Mouse (Mus musculus): ENCODE results near the gene Abcg8. TPM values are rescaled to one million over a fixed set of nuclear protein-coding genes. Genes with fewer than 3 reads are reported as not detected.

Gene Abcg8
- polyA plus RNA-seq, 1 experiment from 2014 or later: 5.6 TPM

DNA sequence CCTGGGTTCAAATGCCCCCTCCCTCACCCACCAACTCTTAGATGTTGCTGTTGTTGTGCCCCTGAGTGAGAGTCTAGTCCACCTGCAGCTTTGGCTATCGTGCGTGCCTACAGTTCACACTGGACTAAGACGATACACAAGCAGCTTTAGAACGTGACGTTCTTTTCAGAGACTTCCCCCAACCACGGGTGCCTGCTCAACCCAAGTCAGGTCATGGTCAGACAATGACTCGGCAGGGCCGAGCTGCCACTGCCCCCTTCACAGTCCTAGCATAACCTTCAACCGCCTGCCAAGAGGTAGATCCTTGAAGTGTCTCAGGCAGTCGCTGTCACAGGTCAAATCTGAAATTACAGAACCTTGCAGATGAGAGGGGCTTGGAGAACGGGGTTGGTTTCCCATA is 12.7 kb downstream of the Abcg8 start:
- DNase-seq (no peak), ATAC-seq (peak; percentile 64)
- WGBS (ENCODE audit: insufficient replicate concordance): 47% methylated on average over 11 of the region's 11 CpGs
- TF ChIP-seq EP300 (IDR thresholded peaks at IDR 0.05; ENCODE audit: low read depth) (no peak), CTCF (IDR thresholded peaks at IDR 0.05; ENCODE audit: low read depth) (no peak)
- Histone ChIP-seq H3K27ac (ENCODE audit: low read depth) (peak overlapping the region; percentile 95), H3K36me3 (replicated peaks; ENCODE audit: insufficient read depth, low read length) (no peaks in the 10 kb centered on the region), H3K9me3 (ENCODE audit: low read length) (no peaks in the 10 kb centered on the region), H3K4me2 (ENCODE audit: low read depth, low read length) (no peak overlapping the region), H3K4me3 (ENCODE audit: low read depth, low read length) (no peak overlapping the region), H3K27me3 (ENCODE audit: insufficient read depth, low read length) (no peaks in the 10 kb centered on the region), H3K4me1 (ENCODE audit: insufficient read depth) (peaks cover 13% of the 10 kb centered on the region), H3K9ac (replicated peaks) (no peak overlapping the region)

DNA sequence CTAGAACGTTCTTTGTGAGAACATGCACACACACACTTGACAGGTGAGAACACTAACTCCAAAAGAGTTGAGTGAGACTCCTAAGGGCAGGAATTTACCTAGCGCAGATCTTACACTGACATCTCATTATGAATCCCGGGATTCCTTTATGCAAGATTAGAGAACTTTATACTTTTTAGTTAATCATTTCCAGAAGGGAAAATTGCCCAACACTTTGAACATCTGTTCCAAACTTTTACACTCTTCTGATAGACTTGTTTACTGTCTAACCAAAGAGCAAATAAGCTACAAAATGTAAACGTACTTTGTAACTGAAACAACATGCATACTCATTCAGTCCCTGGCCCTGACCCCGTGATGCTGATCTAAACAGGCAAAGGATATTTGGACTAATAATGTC is 13.2 kb downstream of the Abcg8 start:
- no peak for DNase-seq
- no peak overlapping the region for H3K4me3 ChIP-seq (ENCODE audit: low read depth, low read length)
- no peaks in the 10 kb centered on the region for H3K27me3 ChIP-seq (ENCODE audit: insufficient read depth, low read length)
- H3K27ac ChIP-seq (ENCODE audit: low read depth): peak overlapping the region; percentile 95
- no peak overlapping the region for H3K9ac ChIP-seq (replicated peaks)
- TF ChIP-seq CTCF (IDR thresholded peaks at IDR 0.05; ENCODE audit: low read depth) (no peak), EP300 (IDR thresholded peaks at IDR 0.05; ENCODE audit: low read depth) (peak; percentile 67; the same call in 1 of the 2 replicates)
- ATAC-seq: peak; percentile 89
- no peak overlapping the region for H3K4me2 ChIP-seq (ENCODE audit: low read depth, low read length)
- H3K4me1 ChIP-seq (ENCODE audit: insufficient read depth): peaks cover 9% of the 10 kb centered on the region
- WGBS (ENCODE audit: insufficient replicate concordance): 48% methylated on average over 5 of the region's 5 CpGs
- no peaks in the 10 kb centered on the region for H3K36me3 ChIP-seq (replicated peaks; ENCODE audit: insufficient read depth, low read length)
- H3K9me3 ChIP-seq (ENCODE audit: low read length): no peaks in the 10 kb centered on the region

DNA sequence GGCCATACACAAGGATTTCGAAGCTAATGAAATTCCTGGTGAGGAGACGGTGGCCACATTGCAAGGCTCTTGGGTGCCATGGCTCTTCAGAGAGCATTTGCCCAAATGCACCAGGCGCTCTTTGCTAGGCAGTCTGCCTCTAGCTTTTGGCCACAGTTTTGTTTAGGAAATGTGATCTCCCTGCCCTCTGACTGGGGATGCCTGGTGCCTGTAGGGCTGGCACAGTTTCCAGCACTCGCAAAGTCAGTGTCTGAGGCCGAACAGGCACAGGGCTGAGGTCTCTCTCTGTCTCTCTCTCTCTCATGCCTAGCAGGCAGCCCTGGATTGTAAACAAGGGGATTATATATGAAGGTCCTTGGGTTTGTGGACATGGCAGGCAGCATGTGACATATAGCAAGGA is 14.0 kb downstream of the Abcg8 start:
- no peak for TF ChIP-seq CTCF (IDR thresholded peaks at IDR 0.05; ENCODE audit: low read depth)
- TF ChIP-seq EP300 (IDR thresholded peaks at IDR 0.05; ENCODE audit: low read depth): no peak
- peaks cover 9% of the 10 kb centered on the region; the same call in 1 of the 2 replicates for H3K4me1 ChIP-seq (ENCODE audit: insufficient read depth)
- no peaks in the 10 kb centered on the region for H3K9me3 ChIP-seq (ENCODE audit: low read length)
- DNase-seq: no peak
- peak overlapping the region; percentile 95 for H3K27ac ChIP-seq (ENCODE audit: low read depth)
- no peaks in the 10 kb centered on the region for H3K27me3 ChIP-seq (ENCODE audit: insufficient read depth, low read length)
- no peak overlapping the region for H3K4me2 ChIP-seq (ENCODE audit: low read depth, low read length)
- H3K36me3 ChIP-seq (replicated peaks; ENCODE audit: insufficient read depth, low read length): no peaks in the 10 kb centered on the region
- no peak overlapping the region for H3K9ac ChIP-seq (replicated peaks)
- 71% methylated on average over 5 of the region's 5 CpGs for WGBS (ENCODE audit: insufficient replicate concordance)
- no peak overlapping the region for H3K4me3 ChIP-seq (ENCODE audit: low read depth, low read length)
- no peak for ATAC-seq

DNA sequence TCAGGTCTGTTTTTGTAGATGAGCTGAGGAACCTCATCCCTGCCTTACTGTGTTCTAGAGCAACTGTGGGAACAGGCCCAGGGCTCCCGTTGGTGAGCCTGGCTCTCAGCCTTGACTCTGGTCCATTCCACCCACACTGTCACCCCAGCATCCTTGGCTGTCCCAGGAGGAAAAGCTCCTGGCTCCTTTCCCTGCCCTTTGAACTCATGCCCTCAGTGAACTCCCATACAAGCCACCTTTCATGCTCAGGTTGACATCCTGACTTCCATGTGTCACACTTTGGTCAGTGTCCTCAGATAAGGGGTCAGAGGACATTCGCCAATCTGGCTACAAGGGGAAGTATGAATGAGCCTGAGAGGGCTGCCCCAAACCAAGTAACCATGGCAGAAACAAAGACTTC is 17.6 kb downstream of the Abcg8 start:
- no peak overlapping the region; the same call in 1 of the 2 replicates for H3K9ac ChIP-seq (replicated peaks)
- ATAC-seq (peak; percentile 14; the same call in 1 of the 2 replicates), DNase-seq (no peak)
- H3K4me3 ChIP-seq (ENCODE audit: low read depth, low read length): no peak overlapping the region
- H3K27ac ChIP-seq (ENCODE audit: low read depth): no peak overlapping the region
- TF ChIP-seq CTCF (IDR thresholded peaks at IDR 0.05; ENCODE audit: low read depth) (no peak), EP300 (IDR thresholded peaks at IDR 0.05; ENCODE audit: low read depth) (no peak)
- H3K4me1 ChIP-seq (ENCODE audit: insufficient read depth): 0 out of 2 replicates have a peak, but pooled peaks cover 6% of the 10 kb centered on the region
- H3K27me3 ChIP-seq (ENCODE audit: insufficient read depth, low read length): no peaks in the 10 kb centered on the region
- 40% methylated on average over 2 of the region's 2 CpGs for WGBS (ENCODE audit: insufficient replicate concordance)
- H3K9me3 ChIP-seq (ENCODE audit: low read length): no peaks in the 10 kb centered on the region
- H3K4me2 ChIP-seq (ENCODE audit: low read depth, low read length): no peak overlapping the region
- H3K36me3 ChIP-seq (replicated peaks; ENCODE audit: insufficient read depth, low read length): no peaks in the 10 kb centered on the region

DNA sequence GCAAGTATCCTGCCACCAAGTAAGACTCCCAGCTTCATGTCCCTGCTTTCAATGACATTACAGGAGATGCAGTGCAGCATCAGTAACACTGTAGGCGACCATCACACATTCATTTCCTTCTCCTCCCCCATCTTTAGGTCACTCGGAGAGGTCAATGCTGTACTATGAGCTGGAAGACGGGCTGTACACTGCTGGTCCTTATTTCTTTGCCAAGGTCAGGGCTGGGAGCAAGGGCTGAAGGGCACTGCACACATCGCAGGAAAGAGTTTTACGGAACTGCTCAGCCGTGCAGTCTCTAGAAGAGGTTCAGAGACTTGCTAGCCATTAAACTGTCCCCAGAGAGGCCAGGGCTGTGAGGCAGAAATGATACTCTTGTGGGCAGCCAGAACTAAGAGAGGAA is 20.4 kb downstream of the Abcg8 start:
- DNase-seq (no peak), ATAC-seq (no peak)
- Histone ChIP-seq H3K4me2 (ENCODE audit: low read depth, low read length) (no peak overlapping the region), H3K4me1 (ENCODE audit: insufficient read depth) (no peaks in the 10 kb centered on the region), H3K27me3 (ENCODE audit: insufficient read depth, low read length) (no peaks in the 10 kb centered on the region), H3K9me3 (ENCODE audit: low read length) (no peaks in the 10 kb centered on the region), H3K27ac (ENCODE audit: low read depth) (no peak overlapping the region), H3K36me3 (replicated peaks; ENCODE audit: insufficient read depth, low read length) (no peaks in the 10 kb centered on the region), H3K9ac (replicated peaks) (no peak overlapping the region), H3K4me3 (ENCODE audit: low read depth, low read length) (no peak overlapping the region)
- 55% methylated on average over 6 of the region's 6 CpGs for WGBS (ENCODE audit: insufficient replicate concordance)
- no peak for TF ChIP-seq EP300 (IDR thresholded peaks at IDR 0.05; ENCODE audit: low read depth)
- no peak for TF ChIP-seq CTCF (IDR thresholded peaks at IDR 0.05; ENCODE audit: low read depth)

DNA sequence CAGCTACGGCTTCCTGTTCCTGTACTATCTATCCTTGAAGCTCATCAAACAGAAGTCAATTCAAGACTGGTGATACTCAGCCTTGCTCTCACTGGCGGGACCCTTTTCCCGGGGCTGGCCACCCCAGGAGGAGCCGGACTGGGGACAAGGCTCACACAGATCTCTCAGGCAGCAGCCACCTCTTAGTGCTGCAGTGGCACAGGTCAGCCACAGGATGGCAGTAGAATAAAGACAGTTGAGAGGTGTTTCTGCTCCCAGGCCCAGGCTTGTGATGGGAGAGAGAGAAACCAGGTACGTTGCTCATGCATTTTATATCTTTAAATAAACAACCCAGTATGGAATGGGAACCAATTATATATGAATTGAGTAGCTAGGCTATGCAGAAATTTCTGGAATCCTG is 22.6 kb downstream of the Abcg8 start:
- WGBS (ENCODE audit: insufficient replicate concordance): 26% methylated on average over 5 of the region's 5 CpGs
- Histone ChIP-seq H3K4me2 (ENCODE audit: low read depth, low read length) (no peak overlapping the region), H3K36me3 (replicated peaks; ENCODE audit: insufficient read depth, low read length) (peaks cover 4% of the 10 kb centered on the region; the same call in 1 of the 2 replicates), H3K4me1 (ENCODE audit: insufficient read depth) (peaks cover 4% of the 10 kb centered on the region; the same call in 1 of the 2 replicates), H3K4me3 (ENCODE audit: low read depth, low read length) (no peak overlapping the region), H3K27ac (ENCODE audit: low read depth) (no peak overlapping the region), H3K27me3 (ENCODE audit: insufficient read depth, low read length) (no peaks in the 10 kb centered on the region), H3K9me3 (ENCODE audit: low read length) (no peaks in the 10 kb centered on the region), H3K9ac (replicated peaks) (no peak overlapping the region)
- DNase-seq (peak; percentile 57), ATAC-seq (peak; percentile 67)
- TF ChIP-seq CTCF (IDR thresholded peaks at IDR 0.05; ENCODE audit: low read depth) (peak; percentile 94), EP300 (IDR thresholded peaks at IDR 0.05; ENCODE audit: low read depth) (no peak)

DNA sequence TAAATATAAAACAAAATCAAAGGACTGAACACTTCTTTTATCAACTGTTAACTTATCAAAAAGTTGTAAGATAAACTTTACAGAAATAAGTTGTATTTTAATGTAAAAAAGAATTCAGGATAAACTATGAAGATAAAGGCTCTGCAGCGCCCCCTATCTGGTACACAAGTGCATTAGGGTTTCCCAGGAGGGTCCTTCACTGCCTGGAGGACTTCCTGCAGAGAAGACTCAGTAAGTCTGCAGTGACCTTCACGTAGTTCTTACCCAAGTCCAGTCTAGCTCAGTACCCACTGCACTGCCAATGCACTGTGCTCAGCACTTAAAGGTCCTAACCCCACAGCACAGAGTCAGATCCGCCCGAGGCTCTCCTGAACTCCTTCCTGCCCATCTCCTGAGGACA is 31.3 kb downstream of the Abcg8 start:
- Histone ChIP-seq H3K27me3 (ENCODE audit: insufficient read depth, low read length) (no peaks in the 10 kb centered on the region), H3K9me3 (ENCODE audit: low read length) (no peaks in the 10 kb centered on the region), H3K4me3 (ENCODE audit: low read depth, low read length) (no peak overlapping the region), H3K27ac (ENCODE audit: low read depth) (no peak overlapping the region), H3K4me1 (ENCODE audit: insufficient read depth) (peaks cover 5% of the 10 kb centered on the region; the same call in 1 of the 2 replicates), H3K4me2 (ENCODE audit: low read depth, low read length) (no peak overlapping the region), H3K36me3 (replicated peaks; ENCODE audit: insufficient read depth, low read length) (peaks cover 39% of the 10 kb centered on the region), H3K9ac (replicated peaks) (no peak overlapping the region)
- TF ChIP-seq EP300 (IDR thresholded peaks at IDR 0.05; ENCODE audit: low read depth): no peak
- TF ChIP-seq CTCF (IDR thresholded peaks at IDR 0.05; ENCODE audit: low read depth): peak; percentile 53
- DNase-seq (no peak), ATAC-seq (no peak)
- 71% methylated on average over 4 of the region's 4 CpGs for WGBS (ENCODE audit: insufficient replicate concordance)
